Mouse (Mus musculus) lung, embryonic 16.5 days (tissue): ENCODE results near the gene Tceal9. TPM values are rescaled to one million over a fixed set of nuclear protein-coding genes. Genes with fewer than 3 reads are reported as not detected.

Experiments
- ATAC-seq: fragments of 200-750 bp; cut with Nextera tagmentation; 2 replicates; pipeline ENCODE4 v1.8.0; 2017; ENCODE audit warnings: low read depth, mild to moderate bottlenecking, moderate library complexity
- H3K27ac ChIP-seq: fragments of 300-500 bp; sonication (generic); 2 replicates; pipeline ENCODE4 v1.5.1; 2014; ENCODE audit warnings: mild to moderate bottlenecking, control low read depth, low read length
- H3K27me3 ChIP-seq: fragments of 300-500 bp; sonication (generic); 2 replicates; pipeline ENCODE4 v1.6.1; 2014; ENCODE audit warnings: low read depth, low read length, mixed read lengths; ENCODE audit not compliant: control insufficient read depth, insufficient read depth
- H3K36me3 ChIP-seq: fragments of 300-500 bp; sonication (generic); 2 replicates; pipeline ENCODE4 v1.6.1; 2014; ENCODE audit warnings: low read length; ENCODE audit not compliant: control insufficient read depth, insufficient read depth
- H3K4me1 ChIP-seq: fragments of 300-500 bp; sonication (generic); replicated peaks from 2 replicates; pipeline ENCODE4 v1.6.1; 2014; ENCODE audit warnings: low read length, mixed read lengths; ENCODE audit not compliant: control insufficient read depth, insufficient read depth
- H3K4me2 ChIP-seq: fragments of 300-500 bp; sonication (generic); 2 replicates; pipeline ENCODE4 v1.6.1; 2014; ENCODE audit warnings: low read depth, low read length, control low read depth
- H3K4me3 ChIP-seq: fragments of 300-500 bp; sonication (generic); 2 replicates; pipeline ENCODE4 v1.5.1; 2014; ENCODE audit warnings: mild to moderate bottlenecking, low read length, control low read depth
- H3K9ac ChIP-seq: fragments of 300-500 bp; sonication (generic); 2 replicates; pipeline ENCODE4 v1.6.1; 2014; ENCODE audit warnings: low read length, control low read depth
- H3K9me3 ChIP-seq: fragments of 300-500 bp; sonication (generic); 2 replicates; pipeline ENCODE4 v1.6.1; 2016; ENCODE audit warnings: low read length; ENCODE audit not compliant: control insufficient read depth
- WGBS: fragments of 180-500 bp; shearing (Covaris S2); extraction: QIAGEN DNeasy Blood & Tissue Kit; methylation state at CpG from one replicate; pipeline ENCODE4 v1.1.7; 2014; 5-methylcytosine and 5-hydroxymethylcytosine counted together
- polyA plus RNA-seq: library from polyadenylated mRNA; unstranded; fragments of >200 nt; fragmentation: Nextera tagmentation; extraction: Ambion mirVana; gene quantifications from 2 replicates; pipeline ENCODE4 v1.2.1, GENCODE M21; 2015

Tceal9 gene
- polyA plus RNA-seq, 1 experiment from 2014 or later: 677 TPM

DNA sequence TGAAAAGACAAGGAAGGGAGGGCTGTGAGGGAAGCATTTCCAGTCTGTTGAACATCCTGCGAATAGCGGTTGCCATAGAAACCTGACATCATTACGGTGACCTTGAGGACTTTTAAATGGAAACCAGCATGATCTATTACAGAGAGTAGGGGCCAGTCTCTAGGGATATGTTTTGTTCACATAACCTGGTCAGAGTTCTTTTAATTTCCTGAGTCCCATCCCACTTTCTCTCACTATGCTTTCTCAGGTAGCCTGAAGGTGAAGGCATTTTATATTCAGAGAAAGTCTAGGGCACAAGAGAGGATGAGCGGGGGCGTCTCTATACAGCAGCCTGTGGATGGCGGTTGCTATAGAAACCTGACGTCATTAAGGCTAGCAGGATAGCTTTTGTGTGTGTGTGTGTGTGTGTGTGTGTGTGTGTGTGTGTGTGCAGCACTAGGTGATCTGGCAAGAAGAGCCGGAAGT lies 46.0 kb downstream of the Tceal9 start:
- 25% methylated on average over 8 of the region's 8 CpGs for WGBS

More for the DNA sequence above, 46.0 kb downstream of the Tceal9 start:
- Histone ChIP-seq H3K27me3 (no peaks in the 10 kb centered on the region), H3K9ac (no peak overlapping the region), H3K4me1 (no peaks in the 10 kb centered on the region), H3K9me3 (no peaks in the 10 kb centered on the region), H3K4me2 (no peak overlapping the region), H3K36me3 (no peaks in the 10 kb centered on the region), H3K27ac (no peak overlapping the region), H3K4me3 (no peak overlapping the region)
- no peak for ATAC-seq

Other genes with a start within 250 kb of the Tceal9 start
- gene Arxes1, start 211.7 kb upstream of the Tceal9 start, polyA plus RNA-seq: 13.2 and 17.7 TPM in 2 replicates
- 56.8 and 57.7 TPM in 2 replicates for gene Bex2, start 176.8 kb upstream of the Tceal9 start, polyA plus RNA-seq
- gene Nxf3, start 159.8 kb upstream of the Tceal9 start, polyA plus RNA-seq: 0.08 TPM in 1 of 2 replicates, not detected in the other
- 165 and 173 TPM in 2 replicates for gene Bex4, start 106.1 kb upstream of the Tceal9 start, polyA plus RNA-seq
- gene Tceal8, start 72.7 kb upstream of the Tceal9 start, polyA plus RNA-seq: 187 and 208 TPM in 2 replicates
- gene Tceal5, start 41.2 kb upstream of the Tceal9 start, polyA plus RNA-seq: 3.6 and 4.7 TPM in 2 replicates
- gene Tceal7, start 30.3 kb upstream of the Tceal9 start, polyA plus RNA-seq: 7.4 and 21.7 TPM in 2 replicates
- gene Bex1, start 29.6 kb upstream of the Tceal9 start, polyA plus RNA-seq: 79.2 and 82.0 TPM in 2 replicates
- 412 and 444 TPM in 2 replicates for gene Bex3, start 25.2 kb downstream of the Tceal9 start, polyA plus RNA-seq